In genomic region chr3:98915659-98916058, GRCm38 (mm10) we compare ENCODE assay signal across 10 mouse cellular contexts. TPM values are rescaled to one million over a fixed set of nuclear protein-coding genes. Genes with fewer than 3 reads are reported as not detected.
DNase-seq lines count a peak whose midpoint lies in the region; ATAC-seq and TF ChIP-seq lines count a peak whose summit lies in the region.
"Had no signal": no experiment of that assay in that cellular context is flagged by ENCODE, and none has a peak within 500 bp of the region (broad histone marks: within the 10 kb centered on the region; RNA-seq: fewer than 3 reads in every experiment).

No protein-coding gene starts in this region.

- H3K4me1 ChIP-seq in embryonic facial prominence, embryonic 11.5 days (ENCODE audit: control insufficient read depth, insufficient read depth, low read length), result no peaks in the 10 kb centered on the region
- peaks cover 5% of the 10 kb centered on the region for H3K4me1 ChIP-seq in liver, adult 2 months (ENCODE audit: control insufficient read depth, insufficient read depth, low read length)
- H3K4me1 ChIP-seq: heart, embryonic 13.5 days had no signal

- DNase-seq in left cerebral cortex, adult 18-20 months (ENCODE audit: low spot score in 2 of 2), result peak; percentile 64 to 69
- DNase-seq in left cerebral cortex, adult 11 months (ENCODE audit: low spot score), result no peak
- peak; percentile 85 for DNase-seq in adrenal gland, postnatal 10 days
- peak; percentile 79 for DNase-seq in embryonic facial prominence, embryonic 11.5 days (ENCODE audit: low spot score)
- peak; percentile 69 for DNase-seq in heart, postnatal 4 days
- DNase-seq in liver, adult 2 months (ENCODE audit: extremely low read depth, low read depth, low spot score), result peak; percentile 44
- peak; percentile 46 to 72 for DNase-seq in right cerebral cortex, adult 2 months (ENCODE audit: low spot score in 2 of 2)

- TF ChIP-seq CTCF in liver, adult 2 months (IDR thresholded peaks at IDR 0.05; ENCODE audit: low read depth, low read length), result peak; percentile 86

- H3K27ac ChIP-seq in embryonic facial prominence, embryonic 11.5 days (replicated peaks; ENCODE audit: low read depth, low read length), result no peak overlapping the region
- H3K27ac ChIP-seq in liver, adult 2 months (replicated peaks; ENCODE audit: insufficient read depth, low read depth, low read length), result no peak overlapping the region
- H3K27ac ChIP-seq: heart, embryonic 13.5 days had no signal

- no peak overlapping the region for H3K4me3 ChIP-seq in embryonic facial prominence, embryonic 11.5 days (ENCODE audit: low read depth, low read length)
- H3K4me3 ChIP-seq in liver, adult 2 months (ENCODE audit: insufficient read depth, low read depth, low read length), result no peak overlapping the region
- H3K4me3 ChIP-seq: heart, embryonic 13.5 days had no signal

- no peaks in the 10 kb centered on the region for H3K9me3 ChIP-seq in embryonic facial prominence, embryonic 11.5 days (replicated peaks; ENCODE audit: control insufficient read depth, low read length)
- H3K9me3 ChIP-seq: heart, embryonic 13.5 days had no signal

- no peaks in the 10 kb centered on the region for H3K36me3 ChIP-seq in embryonic facial prominence, embryonic 11.5 days (replicated peaks; ENCODE audit: control insufficient read depth, insufficient read depth, low read depth, low read length)
- H3K36me3 ChIP-seq in liver, adult 2 months (ENCODE audit: control insufficient read depth, insufficient read depth, low read length), result no peaks in the 10 kb centered on the region
- H3K36me3 ChIP-seq: heart, embryonic 13.5 days had no signal

- TF ChIP-seq POLR2A in liver, adult 2 months (IDR thresholded peaks at IDR 0.05; ENCODE audit: extremely low read depth, insufficient read depth, low read length), result no peak

- H3K4me2 ChIP-seq in embryonic facial prominence, embryonic 11.5 days (ENCODE audit: low read depth, low read length), result no peak overlapping the region
- H3K4me2 ChIP-seq: heart, embryonic 13.5 days had no signal

- 8% methylated on average over 4 of the region's 4 CpGs for WGBS in embryonic facial prominence, embryonic 11.5 days
- 5% methylated on average over 4 of the region's 4 CpGs for WGBS in liver, adult 2 months

- no peaks in the 10 kb centered on the region for H3K27me3 ChIP-seq in embryonic facial prominence, embryonic 11.5 days (ENCODE audit: control insufficient read depth, insufficient read depth, low read length)
- H3K27me3 ChIP-seq in liver, adult 2 months (ENCODE audit: control insufficient read depth, insufficient read depth, low read length), result peaks cover 11% of the 10 kb centered on the region; the same call in 1 of the 2 replicates
- H3K27me3 ChIP-seq: heart, embryonic 13.5 days had no signal

- no peak overlapping the region for H3K9ac ChIP-seq in embryonic facial prominence, embryonic 11.5 days (replicated peaks; ENCODE audit: low read length)
- no peak overlapping the region for H3K9ac ChIP-seq in liver, adult 2 months (ENCODE audit: low read depth, low read length)
- H3K9ac ChIP-seq: heart, embryonic 13.5 days had no signal

- ATAC-seq in embryonic facial prominence, embryonic 11.5 days (replicated peaks; ENCODE audit: insufficient number of reproducible peaks, low FRiP score, low TSS enrichment, low read depth), result 0 out of 2 replicates have a peak, but pooled peaks have one; percentile 48
- ATAC-seq in inflammation-experienced regulatory T-cells, adult 6 months, result no peak

- no peaks in the 10 kb centered on the region for H3K79me2 ChIP-seq in liver, adult 2 months (ENCODE audit: control insufficient read depth, insufficient read depth, low read length)

RNA-seq across cellular contexts. Expression of gene Hao2, which starts 22.6 kb away (rescaled TPM):
- not detected for total RNA-seq in left cerebral cortex, adult 18-20 months (2021)
- total RNA-seq in adrenal gland, postnatal 10 days (2021), result 100 to 1,000 TPM; 106 to 158 TPM
- polyA plus RNA-seq in embryonic facial prominence, embryonic 11.5 days (2014; fragmentation: Nextera tagmentation; extraction: Ambion mirVana), result not detected in 2 replicates
- total RNA-seq in heart, postnatal 4 days (2021), result not detected
- 20.8 and 30.0 TPM in 2 replicates for total RNA-seq in liver, adult 2 months (2014; rRNA removed)
- 18.7 and 33.7 TPM in 2 replicates for polyA plus RNA-seq in liver, adult 2 months (2012; rRNA removed)
- polyA plus RNA-seq in inflammation-experienced regulatory T-cells, adult 6 months (2017; shearing (Covaris generic)), result not detected

RNA-seq across cellular contexts. Expression of gene Hsd3b1, which starts 56.1 kb away (rescaled TPM):
- total RNA-seq in left cerebral cortex, adult 18-20 months (2021), result not detected
- total RNA-seq in adrenal gland, postnatal 10 days (2021), result 1,000 to 10,000 TPM; 4,410 to 4,611 TPM
- 0.33 and 0.34 TPM in 2 replicates for polyA plus RNA-seq in embryonic facial prominence, embryonic 11.5 days (2014; fragmentation: Nextera tagmentation; extraction: Ambion mirVana)
- not detected for total RNA-seq in heart, postnatal 4 days (2021)
- 0.65 and 35.3 TPM in 2 replicates for total RNA-seq in liver, adult 2 months (2014; rRNA removed)
- 0.29 and 0.46 TPM in 2 replicates for polyA plus RNA-seq in liver, adult 2 months (2012; rRNA removed)
- not detected for polyA plus RNA-seq in inflammation-experienced regulatory T-cells, adult 6 months (2017; shearing (Covaris generic))
- polyA plus RNA-seq: spleen, adult 2 months had no signal

Comparison
In these comparisons a context has a peak if more than half of its experiments do, and no peak if none do; other contexts are left out.
1. RNA of gene Hao2, which starts 22.6 kb away (total RNA-seq): 106 to 158 TPM in adrenal gland, postnatal 10 days and 20.8 to 30.0 TPM in liver, adult 2 months; not detected in heart, postnatal 4 days and not detected in left cerebral cortex, adult 18-20 months; every median in the first group is over 10 times any median in the second.
2. RNA of gene Hsd3b1, which starts 56.1 kb away (total RNA-seq): 4,410 to 4,611 TPM in adrenal gland, postnatal 10 days; 0.65 to 35.3 TPM in liver, adult 2 months, not detected in left cerebral cortex, adult 18-20 months and not detected in heart, postnatal 4 days; every median in the first group is over 100 times any median in the second.